Comparison of ENCODE assay signal across 20 mouse cellular contexts in genomic region chr10:111080322-111080721, GRCm38 (mm10).
DNase-seq lines count a peak whose midpoint lies in the region; ATAC-seq lines count a peak whose summit lies in the region.
"Had no signal": no experiment of that assay in that cellular context is flagged by ENCODE, and none has a peak within 500 bp of the region (broad histone marks: within the 10 kb centered on the region; RNA-seq: fewer than 3 reads in every experiment).

No protein-coding gene starts in this region.

- 44% methylated on average over 10 of the region's 10 CpGs for WGBS in embryonic facial prominence, embryonic 14.5 days
- 76% methylated on average over 10 of the region's 10 CpGs for WGBS in embryonic facial prominence, embryonic 10.5 days
- 61% methylated on average over 10 of the region's 10 CpGs for WGBS in midbrain, embryonic 14.5 days
- WGBS in midbrain, embryonic 10.5 days, result 88% methylated on average over 10 of the region's 10 CpGs
- 36% methylated on average over 10 of the region's 10 CpGs for WGBS in forebrain, embryonic 15.5 days

- no peaks in the 10 kb centered on the region for H3K9me3 ChIP-seq in embryonic facial prominence, embryonic 14.5 days (ENCODE audit: control insufficient read depth, low read length)
- H3K9me3 ChIP-seq in embryonic facial prominence, embryonic 10.5 days, result no peaks in the 10 kb centered on the region
- no peaks in the 10 kb centered on the region for H3K9me3 ChIP-seq in midbrain, embryonic 14.5 days (ENCODE audit: control insufficient read depth, low read length)
- no peaks in the 10 kb centered on the region for H3K9me3 ChIP-seq in midbrain, embryonic 10.5 days (replicated peaks)
- H3K9me3 ChIP-seq in forebrain, embryonic 15.5 days, result no peaks in the 10 kb centered on the region
- H3K9me3 ChIP-seq: intestine, embryonic 15.5 days; lung, embryonic 15.5 days had no signal

- H3K4me3 ChIP-seq in embryonic facial prominence, embryonic 14.5 days (ENCODE audit: low read depth, low read length), result no peak overlapping the region
- no peak overlapping the region for H3K4me3 ChIP-seq in embryonic facial prominence, embryonic 10.5 days
- H3K4me3 ChIP-seq in midbrain, embryonic 14.5 days (replicated peaks; ENCODE audit: low read depth, low read length), result no peak overlapping the region
- H3K4me3 ChIP-seq in midbrain, embryonic 10.5 days, result no peak overlapping the region
- H3K4me3 ChIP-seq in forebrain, embryonic 15.5 days, result no peak overlapping the region
- H3K4me3 ChIP-seq: heart, adult 2 months; intestine, embryonic 15.5 days; limb, embryonic 13.5 days; lung, embryonic 15.5 days had no signal

- H3K27ac ChIP-seq in embryonic facial prominence, embryonic 14.5 days (replicated peaks; ENCODE audit: low read depth, low read length), result no peak overlapping the region
- no peak overlapping the region for H3K27ac ChIP-seq in embryonic facial prominence, embryonic 10.5 days (replicated peaks)
- no peak overlapping the region for H3K27ac ChIP-seq in midbrain, embryonic 14.5 days (replicated peaks; ENCODE audit: low read depth, low read length)
- no peak overlapping the region for H3K27ac ChIP-seq in midbrain, embryonic 10.5 days (replicated peaks)
- no peak overlapping the region for H3K27ac ChIP-seq in forebrain, embryonic 15.5 days (replicated peaks)
- H3K27ac ChIP-seq: heart, adult 2 months; intestine, embryonic 15.5 days; limb, embryonic 13.5 days; liver, embryonic 14.5 days; lung, embryonic 15.5 days had no signal

- H3K4me2 ChIP-seq in embryonic facial prominence, embryonic 14.5 days (ENCODE audit: low read depth, low read length), result no peak overlapping the region
- H3K4me2 ChIP-seq in midbrain, embryonic 14.5 days (ENCODE audit: low read length), result no peak overlapping the region
- H3K4me2 ChIP-seq in forebrain, embryonic 15.5 days (replicated peaks), result no peak overlapping the region
- H3K4me2 ChIP-seq: intestine, embryonic 15.5 days; limb, embryonic 13.5 days; lung, embryonic 15.5 days had no signal

- peak; percentile 73 for DNase-seq in embryonic facial prominence, embryonic 14.5 days (ENCODE audit: low spot score)
- no peak for DNase-seq in embryonic facial prominence, embryonic 10.5 days (ENCODE audit: low spot score)
- peak; percentile 45 for DNase-seq in midbrain, embryonic 14.5 days
- DNase-seq in midbrain, embryonic 10.5 days (ENCODE audit: low spot score), result no peak
- peak; percentile 63 for DNase-seq in retina, postnatal 1 day
- DNase-seq in kidney, postnatal 10 days, result no peak
- no peak for DNase-seq in thymus, postnatal 14 days
- DNase-seq: adrenal gland, postnatal 10 days; cerebellum, adult 11 months; cerebellum, postnatal 10 days; heart, adult 2 months; heart, postnatal 36 days; lung, postnatal 4 days; right cerebral cortex, postnatal 4 days had no signal

- ATAC-seq in embryonic facial prominence, embryonic 14.5 days (ENCODE audit: low read depth), result peak; percentile 78; the same call in 1 of the 2 replicates
- no peak; the same call in 1 of the 2 replicates for ATAC-seq in midbrain, embryonic 14.5 days (ENCODE audit: low FRiP score, low TSS enrichment)
- peak; percentile 91 for ATAC-seq in forebrain, embryonic 15.5 days (replicated peaks)
- ATAC-seq: activated CD4-positive, CD25-positive, alpha-beta regulatory T cell, adult 4 months; intestine, embryonic 15.5 days had no signal

- H3K36me3 ChIP-seq in embryonic facial prominence, embryonic 14.5 days (ENCODE audit: control insufficient read depth, insufficient read depth, low read length), result no peaks in the 10 kb centered on the region
- no peaks in the 10 kb centered on the region for H3K36me3 ChIP-seq in embryonic facial prominence, embryonic 10.5 days (replicated peaks)
- H3K36me3 ChIP-seq in midbrain, embryonic 14.5 days (ENCODE audit: control insufficient read depth, insufficient read depth, low read length), result no peaks in the 10 kb centered on the region
- no peaks in the 10 kb centered on the region for H3K36me3 ChIP-seq in midbrain, embryonic 10.5 days
- no peaks in the 10 kb centered on the region for H3K36me3 ChIP-seq in forebrain, embryonic 15.5 days
- H3K36me3 ChIP-seq: intestine, embryonic 15.5 days; limb, embryonic 13.5 days; lung, embryonic 15.5 days had no signal

- H3K27me3 ChIP-seq in embryonic facial prominence, embryonic 14.5 days (replicated peaks; ENCODE audit: control insufficient read depth, insufficient read depth, low read length), result no peaks in the 10 kb centered on the region
- H3K27me3 ChIP-seq in embryonic facial prominence, embryonic 10.5 days (replicated peaks; ENCODE audit: low read depth, poor library complexity, severe bottlenecking), result no peaks in the 10 kb centered on the region
- H3K27me3 ChIP-seq in midbrain, embryonic 14.5 days (ENCODE audit: control insufficient read depth, insufficient read depth, low read length), result no peaks in the 10 kb centered on the region
- H3K27me3 ChIP-seq in midbrain, embryonic 10.5 days (ENCODE audit: low read depth, poor library complexity, severe bottlenecking), result peaks cover 24% of the 10 kb centered on the region
- H3K27me3 ChIP-seq in forebrain, embryonic 15.5 days, result no peaks in the 10 kb centered on the region
- H3K27me3 ChIP-seq: intestine, embryonic 15.5 days; limb, embryonic 13.5 days; lung, embryonic 15.5 days had no signal

- H3K4me1 ChIP-seq in embryonic facial prominence, embryonic 14.5 days (ENCODE audit: control insufficient read depth, insufficient read depth, low read length), result no peaks in the 10 kb centered on the region
- 0 out of 2 replicates have a peak, but pooled peaks cover 3% of the 10 kb centered on the region for H3K4me1 ChIP-seq in embryonic facial prominence, embryonic 10.5 days
- H3K4me1 ChIP-seq in midbrain, embryonic 14.5 days (ENCODE audit: control insufficient read depth, insufficient read depth, low read length), result peaks cover 3% of the 10 kb centered on the region; the same call in 1 of the 2 replicates
- peaks cover 4% of the 10 kb centered on the region; the same call in 1 of the 2 replicates for H3K4me1 ChIP-seq in midbrain, embryonic 10.5 days
- H3K4me1 ChIP-seq in forebrain, embryonic 15.5 days, result peaks cover 5% of the 10 kb centered on the region; the same call in 1 of the 2 replicates
- H3K4me1 ChIP-seq: intestine, embryonic 15.5 days; limb, embryonic 13.5 days; lung, embryonic 15.5 days had no signal

- H3K9ac ChIP-seq in embryonic facial prominence, embryonic 14.5 days (ENCODE audit: low read depth, low read length), result no peak overlapping the region
- H3K9ac ChIP-seq in midbrain, embryonic 14.5 days (replicated peaks; ENCODE audit: low read length), result no peak overlapping the region
- no peak overlapping the region for H3K9ac ChIP-seq in forebrain, embryonic 15.5 days (replicated peaks)
- H3K9ac ChIP-seq: intestine, embryonic 15.5 days; limb, embryonic 13.5 days; liver, embryonic 14.5 days; lung, embryonic 15.5 days had no signal

Comparison
In these comparisons a context has a peak if more than half of its experiments do, and no peak if none do; other contexts are left out.
1. DNase-seq: peak in embryonic facial prominence, embryonic 14.5 days (single experiment), midbrain, embryonic 14.5 days (single experiment) and retina, postnatal 1 day (single experiment); none in embryonic facial prominence, embryonic 10.5 days (single experiment), midbrain, embryonic 10.5 days (single experiment), kidney, postnatal 10 days (single experiment) and thymus, postnatal 14 days (single experiment).